Mouse (Mus musculus) megakaryocyte, embryonic 14.5 days (primary cell): Measurements from ENCODE around the gene Parp1.

Source experiments
- FLI1 ChIP-seq: IDR thresholded peaks from 2 replicates; pipeline ENCODE4 v1.6.1; 2012; ENCODE audit warnings: low read length, inconsistent platforms, mixed read lengths
- GATA1 ChIP-seq: IDR thresholded peaks from 3 replicates; pipeline ENCODE4 v1.6.1; 2012; ENCODE audit warnings: mixed read lengths, low read length, inconsistent platforms, borderline replicate concordance

GRCm38 (mm10) chr1:180568248-180568647, 476 bp upstream of the Parp1 start:
- no peak for TF ChIP-seq GATA1
- TF ChIP-seq FLI1: no peak
